Mouse (Mus musculus): Measurements from ENCODE around the gene Asb11. TPM values are rescaled to one million over a fixed set of nuclear protein-coding genes. Genes with fewer than 3 reads are reported as not detected.

Gene Asb11
- total RNA-seq, 2 experiments from 2014 or later: 0.72 TPM; not detected in 1

- no peak for ATAC-seq (replicated peaks; ENCODE audit: poor library complexity, severe bottlenecking)
These were observed 3.9 kb downstream of the Asb11 start for GRCm38 (mm10) chrX:164440703-164441102.

- ATAC-seq (replicated peaks; ENCODE audit: poor library complexity, severe bottlenecking): no peak
These were observed 4.5 kb downstream of the Asb11 start for GRCm38 (mm10) chrX:164441306-164441705.

GRCm38 (mm10) chrX:164445601-164446000, 8.8 kb downstream of the Asb11 start:
- ATAC-seq (replicated peaks; ENCODE audit: poor library complexity, severe bottlenecking): no peak

GRCm38 (mm10) chrX:164446106-164446551, 9.3 kb downstream of the Asb11 start:
- ATAC-seq (replicated peaks; ENCODE audit: poor library complexity, severe bottlenecking): peak; percentile 52; the same call in 1 of the 2 replicates

GRCm38 (mm10) chrX:164446835-164447681, 10.3 kb downstream of the Asb11 start:
- ATAC-seq (replicated peaks; ENCODE audit: poor library complexity, severe bottlenecking): no peak

- ATAC-seq (replicated peaks; ENCODE audit: poor library complexity, severe bottlenecking): no peak
These were observed 10.9 kb downstream of the Asb11 start for GRCm38 (mm10) chrX:164447682-164448071.

GRCm38 (mm10) chrX:164449201-164449600, 12.4 kb downstream of the Asb11 start:
- ATAC-seq (replicated peaks; ENCODE audit: poor library complexity, severe bottlenecking): peak; percentile 81

GRCm38 (mm10) chrX:164459205-164459878, 22.5 kb downstream of the Asb11 start:
- ATAC-seq (replicated peaks; ENCODE audit: poor library complexity, severe bottlenecking): peak; percentile 56

GRCm38 (mm10) chrX:164502258-164502657, 65.5 kb downstream of the Asb11 start:
- no peak for ATAC-seq (replicated peaks; ENCODE audit: poor library complexity, severe bottlenecking)

- ATAC-seq (replicated peaks; ENCODE audit: poor library complexity, severe bottlenecking): no peak
These were observed 69.1 kb downstream of the Asb11 start, which contains the start of gene Asb9 for GRCm38 (mm10) chrX:164505709-164506498. Gene Asb9, plus strand, starts transcription at chrX:164506327.

GRCm38 (mm10) chrX:164507068-164507467, 70.3 kb downstream of the Asb11 start:
- ATAC-seq (replicated peaks; ENCODE audit: poor library complexity, severe bottlenecking): no peak

- no peak for ATAC-seq (replicated peaks; ENCODE audit: poor library complexity, severe bottlenecking)
These were observed 71.9 kb downstream of the Asb11 start for GRCm38 (mm10) chrX:164508728-164509127.

Other genes with a start within 250 kb of the Asb11 start
- gene Bmx, start 178.8 kb upstream of the Asb11 start, total RNA-seq (2014; fragmentation: Nextera tagmentation): 4.7 and 5.5 TPM in 2 replicates
- gene Bmx, start 178.8 kb upstream of the Asb11 start, total RNA-seq (2017): 5.0 and 10.1 TPM in 2 replicates
- gene Pir, start 167.6 kb upstream of the Asb11 start, total RNA-seq (2014; fragmentation: Nextera tagmentation): 3.6 TPM in 1 of 2 replicates, not detected in the other
- gene Pir, start 167.6 kb upstream of the Asb11 start, total RNA-seq (2017): 2.5 TPM in 1 of 2 replicates, not detected in the other
- gene Vegfd, start 63.6 kb upstream of the Asb11 start, total RNA-seq (2014; fragmentation: Nextera tagmentation): not detected in 2 replicates
- gene Vegfd, start 63.6 kb upstream of the Asb11 start, total RNA-seq (2017): not detected in 2 replicates
- gene Piga, start 17.2 kb upstream of the Asb11 start, total RNA-seq (2014; fragmentation: Nextera tagmentation): 22.1 and 22.2 TPM in 2 replicates
- gene Piga, start 17.2 kb upstream of the Asb11 start, total RNA-seq (2017): 15.0 and 19.9 TPM in 2 replicates
- gene Asb9, start 69.3 kb downstream of the Asb11 start, total RNA-seq (2014; fragmentation: Nextera tagmentation): not detected in 2 replicates
- not detected in 2 replicates for gene Asb9, start 69.3 kb downstream of the Asb11 start, total RNA-seq (2017)

All from granulocyte monocyte progenitor cell, adult 5-6 weeks (primary cell).